In genomic region chr11:116882446-116882845, GRCm38 (mm10) we compare ENCODE assay signal across 29 mouse cellular contexts. TPM values are rescaled to one million over a fixed set of nuclear protein-coding genes. Genes with fewer than 3 reads are reported as not detected.
"Had no signal": no experiment of that assay in that cellular context is flagged by ENCODE, and none has a peak within 500 bp of the region (broad histone marks: within the 10 kb centered on the region; RNA-seq: fewer than 3 reads in every experiment).

No protein-coding gene starts in this region.

- H3K36me3 ChIP-seq: heart, embryonic 10.5 days; heart, embryonic 13.5 days; heart, embryonic 15.5 days; hindbrain, embryonic 10.5 days; hindbrain, embryonic 12.5 days; intestine, embryonic 15.5 days; limb, embryonic 13.5 days; limb, embryonic 15.5 days; liver, embryonic 12.5 days had no signal

- H3K9me3 ChIP-seq: heart, embryonic 10.5 days; heart, embryonic 13.5 days; heart, embryonic 15.5 days; hindbrain, embryonic 10.5 days; hindbrain, embryonic 12.5 days; intestine, embryonic 15.5 days; limb, embryonic 13.5 days; limb, embryonic 15.5 days; liver, embryonic 12.5 days had no signal

- H3K4me2 ChIP-seq: heart, embryonic 13.5 days; heart, embryonic 15.5 days; hindbrain, embryonic 12.5 days; hindbrain, embryonic 14.5 days; intestine, embryonic 15.5 days; limb, embryonic 13.5 days; limb, embryonic 15.5 days; liver, embryonic 12.5 days had no signal

- H3K4me3 ChIP-seq: gastrocnemius, adult 2 months; heart, embryonic 10.5 days; heart, embryonic 13.5 days; heart, embryonic 15.5 days; hindbrain, embryonic 10.5 days; hindbrain, embryonic 12.5 days; intestine, embryonic 15.5 days; layer of hippocampus, adult 2 months; left cerebral cortex, adult 2 months; limb, embryonic 13.5 days; limb, embryonic 15.5 days; liver, embryonic 12.5 days had no signal

- DNase-seq: gastrocnemius, adult 2 months; gastrocnemius, postnatal 10 days; gastrocnemius, postnatal 25 days; heart, adult 18-20 months; heart, postnatal 10 days; heart, postnatal 4 days; kidney, adult 18-20 months; kidney, adult 8-10 months; kidney, postnatal 10 days; kidney, postnatal 25 days; kidney, postnatal 4 days; left cerebral cortex, postnatal 4 days had no signal

- ATAC-seq: hindbrain, embryonic 16.5 days; inflammation-experienced regulatory T-cells, adult 6 months; intestine, embryonic 15.5 days; intestine, postnatal 0 days; liver, embryonic 12.5 days had no signal

- H3K9ac ChIP-seq: heart, embryonic 13.5 days; heart, embryonic 15.5 days; hindbrain, embryonic 12.5 days; hindbrain, embryonic 14.5 days; intestine, embryonic 15.5 days; limb, embryonic 13.5 days; limb, embryonic 15.5 days; liver, embryonic 12.5 days; liver, embryonic 14.5 days had no signal

- H3K27ac ChIP-seq: gastrocnemius, adult 2 months; heart, embryonic 10.5 days; heart, embryonic 13.5 days; heart, embryonic 15.5 days; hindbrain, embryonic 10.5 days; hindbrain, embryonic 12.5 days; hindbrain, embryonic 14.5 days; intestine, embryonic 15.5 days; layer of hippocampus, adult 2 months; left cerebral cortex, adult 2 months; limb, embryonic 13.5 days; limb, embryonic 15.5 days; liver, embryonic 12.5 days; liver, embryonic 14.5 days had no signal

RNA-seq across cellular contexts. Expression of gene Mgat5b, which starts 36.2 kb away (rescaled TPM):
- polyA plus RNA-seq: inflammation-experienced regulatory T-cells, adult 6 months; liver, adult 2 months; liver, embryonic 12.5 days; liver, embryonic 14.5 days had no signal
